Mouse (Mus musculus) forebrain, embryonic 14.5 days (tissue): Measurements from ENCODE around the gene N4bp1. TPM values are rescaled to one million over a fixed set of nuclear protein-coding genes. Genes with fewer than 3 reads are reported as not detected.

ENCODE experiments used
- ATAC-seq: fragments of 200-750 bp; cut with Nextera tagmentation; 2 replicates; pipeline ENCODE4 v1.8.0; 2017; ENCODE audit warnings: mild to moderate bottlenecking, moderate library complexity
- DNase-seq: peaks from one replicate; pipeline ENCODE4 v3.0.0-alpha.2; 2015; ENCODE audit warnings: low spot score
- H3K27ac ChIP-seq: fragments of 300-500 bp; sonication (generic); 2 replicates; pipeline ENCODE4 v1.5.1; 2014; ENCODE audit warnings: low read depth, mild to moderate bottlenecking, control low read depth, low read length, moderate library complexity
- H3K27me3 ChIP-seq: fragments of 300-500 bp; sonication (generic); replicated peaks from 2 replicates; pipeline ENCODE4 v1.6.1; 2014; ENCODE audit warnings: low read length, control low read depth, mixed read lengths; ENCODE audit not compliant: control insufficient read depth, insufficient read depth
- H3K36me3 ChIP-seq: fragments of 300-500 bp; sonication (generic); 2 replicates; pipeline ENCODE4 v1.6.1; 2014; ENCODE audit warnings: low read length, control low read depth; ENCODE audit not compliant: control insufficient read depth, insufficient read depth
- H3K4me1 ChIP-seq: fragments of 300-500 bp; sonication (generic); 2 replicates; pipeline ENCODE4 v1.6.1; 2014; ENCODE audit warnings: antibody characterized with exemption, low read length, control low read depth; ENCODE audit not compliant: control insufficient read depth, insufficient read depth
- H3K4me2 ChIP-seq: fragments of 300-500 bp; sonication (generic); 2 replicates; pipeline ENCODE4 v1.6.1; 2014; ENCODE audit warnings: mild to moderate bottlenecking, control low read depth, low read length
- H3K4me3 ChIP-seq: fragments of 300-500 bp; sonication (generic); 2 replicates; pipeline ENCODE4 v1.5.1; 2014; ENCODE audit warnings: low read depth, low read length, control low read depth
- H3K9ac ChIP-seq: fragments of 300-500 bp; sonication (generic); 2 replicates; pipeline ENCODE4 v1.6.1; 2014; ENCODE audit warnings: mild to moderate bottlenecking, low read length, control low read depth, moderate library complexity
- H3K9me3 ChIP-seq: fragments of 300-500 bp; sonication (generic); replicated peaks from 2 replicates; pipeline ENCODE4 v1.6.1; 2016; ENCODE audit warnings: low read length, control low read depth, mixed read lengths; ENCODE audit not compliant: control insufficient read depth
- whole genome bisulfite sequencing: fragments of 180-500 bp; shearing (Covaris S2); extraction: QIAGEN DNeasy Blood & Tissue Kit; methylation state at CpG from one replicate; pipeline ENCODE4 v1.1.7; 2014; 5-methylcytosine and 5-hydroxymethylcytosine counted together
- polyA plus RNA-seq: library from polyadenylated mRNA; unstranded; fragments of >200 nt; fragmentation: Nextera tagmentation; extraction: Ambion mirVana; gene quantifications from 2 replicates; pipeline ENCODE4 v1.2.1, GENCODE M21; 2014

Gene N4bp1
- polyA plus RNA-seq, 1 experiment from 2014 or later, result 8.3 TPM

- H3K27me3 ChIP-seq, result no peaks in the 10 kb centered on the region
- H3K27ac ChIP-seq, result no peak overlapping the region
- H3K9me3 ChIP-seq, result no peaks in the 10 kb centered on the region
- no peaks in the 10 kb centered on the region for H3K36me3 ChIP-seq
- H3K4me1 ChIP-seq, result 0 out of 2 replicates have a peak, but pooled peaks cover 3% of the 10 kb centered on the region
- no peak overlapping the region for H3K9ac ChIP-seq
- no peak overlapping the region for H3K4me2 ChIP-seq
- no peak overlapping the region for H3K4me3 ChIP-seq
- ATAC-seq (no peak), DNase-seq (no peak)
- WGBS, result 57% methylated on average over 2 of the region's 2 CpGs
Observed at GRCm38 (mm10) chr8:86828925-86829324, 56.1 kb downstream of the N4bp1 start.

DNA sequence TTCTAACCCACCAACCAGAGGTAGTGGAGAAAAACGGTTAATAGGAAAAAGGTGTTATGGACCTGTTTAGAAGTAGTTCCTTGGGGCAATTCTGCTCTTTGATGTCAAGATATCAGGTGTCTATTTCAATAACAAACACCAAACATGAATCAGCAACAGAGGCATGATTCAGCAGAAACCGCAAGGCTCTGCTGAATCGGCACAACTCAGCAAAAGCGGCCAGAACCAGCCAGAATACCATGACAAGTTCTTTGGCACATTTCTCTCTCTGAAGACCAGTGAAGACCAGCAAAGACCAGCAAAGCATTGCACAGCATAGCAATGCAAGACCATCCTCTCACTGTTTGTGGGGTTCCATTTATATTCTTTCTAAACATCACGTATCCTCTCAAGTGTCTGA lies 57.9 kb downstream of the N4bp1 start:
- Histone ChIP-seq H3K4me1 (0 out of 2 replicates have a peak, but pooled peaks cover 3% of the 10 kb centered on the region), H3K4me3 (no peak overlapping the region), H3K36me3 (no peaks in the 10 kb centered on the region), H3K9me3 (no peaks in the 10 kb centered on the region), H3K4me2 (no peak overlapping the region), H3K27ac (no peak overlapping the region), H3K27me3 (no peaks in the 10 kb centered on the region), H3K9ac (no peak overlapping the region)
- no peak for ATAC-seq
- WGBS, result 91% methylated on average over 5 of the region's 5 CpGs
- DNase-seq, result no peak

DNA sequence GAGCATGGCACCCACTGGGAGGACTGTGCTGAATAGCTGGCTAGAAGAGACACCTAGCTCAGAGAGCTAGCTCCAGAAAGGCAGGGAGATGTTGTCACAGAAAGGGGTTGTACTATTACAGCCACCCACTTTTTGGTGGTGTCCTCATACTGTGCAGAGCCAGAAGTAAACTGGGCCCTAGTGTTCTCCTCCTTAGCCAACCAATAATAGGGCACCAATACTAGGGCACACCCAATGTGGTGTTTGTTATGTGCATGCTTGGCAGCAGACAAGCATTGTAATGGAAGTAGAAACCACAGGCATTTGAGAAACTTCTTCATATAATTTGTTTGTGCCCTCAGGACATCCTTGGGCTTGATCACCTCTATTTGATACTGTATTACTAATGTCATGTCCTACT lies 58.5 kb downstream of the N4bp1 start:
- Histone ChIP-seq H3K9ac (no peak overlapping the region), H3K4me2 (no peak overlapping the region), H3K9me3 (no peaks in the 10 kb centered on the region), H3K36me3 (no peaks in the 10 kb centered on the region), H3K4me1 (0 out of 2 replicates have a peak, but pooled peaks cover 3% of the 10 kb centered on the region), H3K4me3 (no peak overlapping the region), H3K27me3 (no peaks in the 10 kb centered on the region), H3K27ac (no peak overlapping the region)
- ATAC-seq (no peak), DNase-seq (no peak)

DNA sequence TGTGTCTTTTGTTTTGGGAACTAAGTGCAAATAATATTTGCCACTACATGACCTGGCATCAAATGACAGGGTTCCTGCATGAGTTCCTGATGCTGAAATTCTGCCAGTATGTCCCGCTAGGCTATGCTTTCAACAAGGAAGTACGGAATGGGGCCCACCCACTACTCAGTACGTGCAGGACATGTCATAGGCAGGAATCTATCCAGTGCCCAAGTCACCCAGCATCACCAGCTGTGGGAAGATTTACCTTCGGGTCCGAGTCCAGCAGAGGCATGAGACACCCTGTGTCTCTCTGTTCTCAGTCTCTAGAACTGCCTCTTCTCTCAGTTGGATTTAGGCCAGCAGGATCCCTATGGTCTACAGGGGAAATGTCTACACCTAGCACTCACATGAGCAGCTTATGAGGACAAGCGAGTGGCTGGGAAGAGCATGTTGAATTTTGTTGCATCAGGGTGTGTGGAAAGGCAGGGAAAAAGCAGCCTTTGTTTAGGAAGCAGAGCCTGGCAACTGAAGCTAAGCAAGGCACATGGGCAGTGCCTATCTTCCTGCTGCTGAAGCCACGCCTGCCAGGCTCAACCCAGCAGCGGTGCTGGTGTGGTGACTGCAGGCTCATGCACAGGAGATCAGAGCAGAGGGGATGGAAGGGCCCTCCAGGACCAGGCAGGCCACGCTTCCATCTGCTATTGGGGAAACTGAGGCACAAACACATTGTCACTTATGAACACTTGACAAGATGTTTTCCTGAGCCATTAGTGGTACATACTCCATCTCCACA lies 59.2 kb downstream of the N4bp1 start:
- H3K4me2 ChIP-seq, result no peak overlapping the region
- no peak overlapping the region for H3K27ac ChIP-seq
- H3K9ac ChIP-seq, result no peak overlapping the region
- H3K27me3 ChIP-seq, result no peaks in the 10 kb centered on the region
- no peak for ATAC-seq
- H3K9me3 ChIP-seq, result no peaks in the 10 kb centered on the region
- no peak for DNase-seq
- no peak overlapping the region for H3K4me3 ChIP-seq
- WGBS, result 83% methylated on average over 9 of the region's 9 CpGs
- 0 out of 2 replicates have a peak, but pooled peaks cover 3% of the 10 kb centered on the region for H3K4me1 ChIP-seq
- no peaks in the 10 kb centered on the region for H3K36me3 ChIP-seq

DNA sequence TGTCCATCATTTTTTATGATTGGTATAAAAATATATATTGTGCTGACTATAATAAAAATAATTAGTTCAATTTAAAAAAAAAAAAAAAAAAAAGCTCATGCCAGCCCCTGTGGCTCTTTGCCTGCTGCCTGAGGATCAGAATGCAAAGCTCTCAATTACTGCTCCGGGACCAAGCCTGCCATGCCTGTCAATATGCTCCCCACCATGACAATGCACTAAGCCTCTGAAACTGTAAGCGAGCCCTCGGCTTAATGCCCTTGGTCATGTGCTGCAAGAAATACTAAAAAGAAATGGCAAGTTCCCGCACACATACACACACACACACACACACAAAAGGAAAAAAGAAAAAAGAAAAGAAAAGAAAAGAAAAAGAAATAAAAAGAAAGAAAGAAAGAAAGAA lies 60.3 kb downstream of the N4bp1 start:
- Histone ChIP-seq H3K4me3 (no peak overlapping the region), H3K27ac (no peak overlapping the region), H3K4me1 (0 out of 2 replicates have a peak, but pooled peaks cover 3% of the 10 kb centered on the region), H3K9me3 (no peaks in the 10 kb centered on the region), H3K4me2 (no peak overlapping the region), H3K36me3 (no peaks in the 10 kb centered on the region), H3K27me3 (no peaks in the 10 kb centered on the region), H3K9ac (no peak overlapping the region)
- no peak for ATAC-seq
- 7% methylated on average over 4 of the region's 4 CpGs for WGBS
- peak; percentile 51 for DNase-seq

- H3K27ac ChIP-seq, result no peak overlapping the region
- no peaks in the 10 kb centered on the region for H3K9me3 ChIP-seq
- DNase-seq (peak; percentile 36), ATAC-seq (no peak)
- no peak overlapping the region for H3K4me3 ChIP-seq
- no peak overlapping the region for H3K9ac ChIP-seq
- no peaks in the 10 kb centered on the region for H3K27me3 ChIP-seq
- H3K36me3 ChIP-seq, result no peaks in the 10 kb centered on the region
- H3K4me1 ChIP-seq, result 0 out of 2 replicates have a peak, but pooled peaks cover 3% of the 10 kb centered on the region
- H3K4me2 ChIP-seq, result no peak overlapping the region
- 14% methylated on average over 3 of the region's 3 CpGs for WGBS
Observed at GRCm38 (mm10) chr8:86820756-86821201, 64.3 kb downstream of the N4bp1 start.

- ATAC-seq, result no peak
- H3K4me3 ChIP-seq, result no peak overlapping the region
- 72% methylated on average over 2 of the region's 2 CpGs for WGBS
- H3K4me1 ChIP-seq, result 0 out of 2 replicates have a peak, but pooled peaks cover 3% of the 10 kb centered on the region
- no peaks in the 10 kb centered on the region for H3K27me3 ChIP-seq
- H3K9ac ChIP-seq, result no peak overlapping the region
- H3K4me2 ChIP-seq, result no peak overlapping the region
- no peaks in the 10 kb centered on the region for H3K9me3 ChIP-seq
- DNase-seq, result no peak
- no peak overlapping the region for H3K27ac ChIP-seq
- H3K36me3 ChIP-seq, result no peaks in the 10 kb centered on the region
Observed at GRCm38 (mm10) chr8:86820186-86820755, 64.8 kb downstream of the N4bp1 start.

- Histone ChIP-seq H3K9ac (no peak overlapping the region), H3K4me2 (no peak overlapping the region), H3K9me3 (no peaks in the 10 kb centered on the region), H3K4me3 (no peak overlapping the region), H3K27ac (no peak overlapping the region), H3K27me3 (no peaks in the 10 kb centered on the region), H3K36me3 (no peaks in the 10 kb centered on the region), H3K4me1 (no peaks in the 10 kb centered on the region)
- WGBS, result 59% methylated on average over 6 of the region's 6 CpGs
- ATAC-seq (no peak), DNase-seq (no peak)
Observed at GRCm38 (mm10) chr8:86819426-86819825, 65.6 kb downstream of the N4bp1 start.
